Mouse (Mus musculus) heart, adult 2 months (tissue): ENCODE results near the gene Ikbke. TPM values are rescaled to one million over a fixed set of nuclear protein-coding genes. Genes with fewer than 3 reads are reported as not detected.

Source experiments
- DNase-seq, 2 experiments: peaks; one replicate each; pipeline ENCODE4 v3.0.0; 2021
- H3K27ac ChIP-seq: fragments of 200-600 bp; 2 replicates; pipeline ENCODE4 v1.8.1; 2022
- H3K27me3 ChIP-seq: fragments of 200-500 bp; 2 replicates; pipeline ENCODE4 v1.6.1; 2012; ENCODE audit warnings: mild to moderate bottlenecking, low read length, inconsistent platforms, mixed read lengths; ENCODE audit not compliant: control insufficient read depth, insufficient read depth
- H3K36me3 ChIP-seq: fragments of 200-500 bp; 2 replicates; pipeline ENCODE4 v1.6.1; 2012; ENCODE audit warnings: low read length, inconsistent platforms; ENCODE audit not compliant: control insufficient read depth, insufficient read depth
- H3K4me1 ChIP-seq: fragments of 200-500 bp; 2 replicates; pipeline ENCODE4 v1.6.1; 2011; ENCODE audit warnings: low read length; ENCODE audit not compliant: control insufficient read depth, insufficient read depth
- H3K4me3 ChIP-seq: fragments of 200-600 bp; 2 replicates; pipeline ENCODE4 v1.8.1; 2022
- H3K79me2 ChIP-seq: fragments of 200-500 bp; replicated peaks from 2 replicates; pipeline ENCODE4 v1.6.1; 2012; ENCODE audit warnings: mild to moderate bottlenecking, inconsistent platforms, low read length, moderate library complexity, mixed read lengths; ENCODE audit not compliant: control insufficient read depth, insufficient read depth
- H3K9ac ChIP-seq: fragments of 200-500 bp; 2 replicates; pipeline ENCODE4 v1.6.1; 2012; ENCODE audit warnings: low read depth, mild to moderate bottlenecking, control low read depth, inconsistent platforms, low read length, mixed read lengths
- CTCF ChIP-seq: fragments of 200-600 bp; IDR thresholded peaks from 2 replicates; pipeline ENCODE4 v1.8.1; 2022; ENCODE audit warnings: antibody characterized with exemption, mild to moderate bottlenecking, moderate library complexity
- EP300 ChIP-seq: fragments of 200-500 bp; IDR thresholded peaks from 2 replicates; pipeline ENCODE4 v1.6.1; 2011; ENCODE audit warnings: low read depth, low read length, control low read depth; ENCODE audit not compliant: insufficient read depth
- POLR2A ChIP-seq: fragments of 200-500 bp; IDR thresholded peaks from 2 replicates; pipeline ENCODE4 v1.6.1; 2011; ENCODE audit warnings: mild to moderate bottlenecking, low read depth, low read length, control low read depth; ENCODE audit not compliant: insufficient read depth
- WGBS: fragments of 180-500 bp; shearing (Covaris S2); methylation state at CpG from one replicate; pipeline ENCODE4 v1.1.7; 2018; 5-methylcytosine and 5-hydroxymethylcytosine counted together
- intact Hi-C: fragments of 180-260 bp; cut with DNase I; formaldehyde crosslinking; loops from one replicate; pipeline ENCODE4 v1.15.1; 2025
- polyA plus RNA-seq: library from polyadenylated mRNA; depleted of rRNA; stranded (reverse); fragments of >200 nt; gene quantifications from 2 replicates; pipeline ENCODE4 v1.2.3, GENCODE M21; 2012
- total RNA-seq, 2 experiments: library from RNA; stranded (reverse); gene quantifications; 2 replicates each; pipeline ENCODE4 v1.2.3; 2021

The Ikbke gene
- total and polyA plus RNA-seq, 3 experiments, result 1.5 to 3.4 (median 1.5) TPM

GRCm38 (mm10) chr1:131224848-131225471, 54.4 kb downstream of the Ikbke start:
- no peak overlapping the region for H3K4me3 ChIP-seq
- H3K27me3 ChIP-seq, result no peaks in the 10 kb centered on the region
- no peaks in the 10 kb centered on the region for H3K79me2 ChIP-seq
- H3K4me1 ChIP-seq, result no peaks in the 10 kb centered on the region
- H3K9ac ChIP-seq, result no peak overlapping the region
- H3K27ac ChIP-seq, result no peak overlapping the region
- no peak for DNase-seq
- intact Hi-C loops, result no loop called here
- no peak for TF ChIP-seq POLR2A
- no peak for TF ChIP-seq CTCF
- no peak for TF ChIP-seq EP300
- 83% methylated on average over 12 of the region's 12 CpGs for WGBS
- no peaks in the 10 kb centered on the region for H3K36me3 ChIP-seq

DNA sequence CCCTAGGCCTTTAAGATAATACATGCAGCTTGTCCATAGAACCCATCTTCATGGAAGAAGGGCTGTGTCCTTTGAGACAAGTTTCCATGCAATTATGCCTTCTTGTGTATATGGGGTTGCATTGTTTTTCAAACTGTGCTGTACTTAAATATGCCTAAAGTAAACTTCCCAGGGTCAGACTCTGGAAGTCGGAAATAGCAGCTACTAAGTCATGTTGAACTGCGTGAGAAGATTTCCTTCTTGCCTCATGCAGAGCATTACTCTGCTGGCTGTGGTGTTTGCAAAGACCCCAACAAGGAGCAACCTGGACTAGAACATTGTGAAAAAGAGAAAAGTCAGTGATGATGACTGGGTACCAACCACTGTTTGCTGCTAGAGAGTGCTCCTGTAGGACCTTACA, 56.1 kb downstream of the Ikbke start:
- no peaks in the 10 kb centered on the region for H3K4me1 ChIP-seq
- no peak overlapping the region for H3K27ac ChIP-seq
- no peaks in the 10 kb centered on the region for H3K27me3 ChIP-seq
- 93% methylated on average over 2 of the region's 2 CpGs for WGBS
- TF ChIP-seq CTCF (no peak), EP300 (no peak), POLR2A (no peak)
- no peak for DNase-seq
- H3K36me3 ChIP-seq, result no peaks in the 10 kb centered on the region
- no peak overlapping the region for H3K4me3 ChIP-seq
- intact Hi-C loops, result no loop called here
- H3K9ac ChIP-seq, result no peak overlapping the region
- H3K79me2 ChIP-seq, result no peaks in the 10 kb centered on the region

DNA sequence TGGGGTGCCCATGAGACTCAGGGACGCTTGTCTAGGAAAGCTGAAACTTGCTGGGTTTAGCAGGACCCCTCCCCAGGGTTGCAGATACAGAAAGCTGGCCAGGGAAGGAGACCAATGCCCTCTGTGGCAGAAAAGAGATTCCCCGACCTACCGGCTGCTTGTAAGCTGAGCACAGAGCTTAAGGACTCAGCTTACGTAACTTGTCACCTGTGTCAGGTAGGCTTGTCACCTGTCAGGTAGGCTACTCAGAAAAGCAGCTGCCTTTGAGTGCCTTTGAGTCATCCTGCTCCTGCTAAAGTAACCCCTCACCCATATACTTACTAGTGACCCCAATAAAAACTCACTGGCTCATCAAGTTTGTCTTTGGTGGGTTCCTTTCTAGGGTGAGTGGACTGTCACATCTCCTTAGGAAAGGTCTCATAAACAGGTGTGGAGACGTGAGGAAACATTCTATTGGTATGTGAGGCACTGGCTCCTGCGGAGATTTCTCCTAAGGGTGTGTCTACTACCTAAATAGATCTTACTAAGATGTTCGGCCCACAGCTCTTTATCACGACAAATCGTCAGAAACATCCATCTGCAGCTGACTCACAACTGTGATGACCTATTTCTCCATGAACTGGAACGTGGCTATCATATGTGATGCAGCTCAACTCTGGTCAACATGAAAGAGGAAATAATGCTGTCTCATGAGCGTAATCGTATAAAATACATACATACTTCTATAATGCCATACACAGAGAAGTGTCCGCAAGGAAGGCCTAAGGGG, 57.4 kb downstream of the Ikbke start:
- H3K9ac ChIP-seq, result no peak overlapping the region
- no peak overlapping the region for H3K27ac ChIP-seq
- H3K4me1 ChIP-seq, result no peaks in the 10 kb centered on the region
- TF ChIP-seq CTCF (no peak), POLR2A (no peak), EP300 (no peak)
- no peaks in the 10 kb centered on the region for H3K36me3 ChIP-seq
- intact Hi-C loops, result no loop called here
- no peak for DNase-seq
- H3K4me3 ChIP-seq, result no peak overlapping the region
- 82% methylated on average over 13 of the region's 13 CpGs for WGBS
- no peaks in the 10 kb centered on the region for H3K79me2 ChIP-seq
- H3K27me3 ChIP-seq, result no peaks in the 10 kb centered on the region; the same call in 1 of the 2 replicates

GRCm38 (mm10) chr1:131218933-131219332, 60.5 kb downstream of the Ikbke start:
- Histone ChIP-seq H3K79me2 (no peaks in the 10 kb centered on the region), H3K27ac (no peak overlapping the region), H3K9ac (no peak overlapping the region), H3K4me3 (no peak overlapping the region), H3K36me3 (no peaks in the 10 kb centered on the region), H3K4me1 (no peaks in the 10 kb centered on the region), H3K27me3 (no peaks in the 10 kb centered on the region; the same call in 1 of the 2 replicates)
- TF ChIP-seq CTCF, result no peak
- TF ChIP-seq POLR2A, result no peak
- TF ChIP-seq EP300, result no peak
- 87% methylated on average over 11 of the region's 11 CpGs for WGBS
- intact Hi-C loops, result no loop called here
- no peak for DNase-seq

- Histone ChIP-seq H3K4me3 (no peak overlapping the region), H3K27ac (no peak overlapping the region), H3K4me1 (no peaks in the 10 kb centered on the region), H3K27me3 (no peaks in the 10 kb centered on the region; the same call in 1 of the 2 replicates), H3K36me3 (no peaks in the 10 kb centered on the region), H3K79me2 (no peaks in the 10 kb centered on the region), H3K9ac (no peak overlapping the region)
- DNase-seq, result no peak
- intact Hi-C loops, result no loop called here
- WGBS, result 72% methylated on average over 6 of the region's 6 CpGs
- no peak for TF ChIP-seq POLR2A
- TF ChIP-seq EP300, result no peak
- no peak for TF ChIP-seq CTCF
Measured at GRCm38 (mm10) chr1:131213361-131213760, 66.0 kb downstream of the Ikbke start.

DNA sequence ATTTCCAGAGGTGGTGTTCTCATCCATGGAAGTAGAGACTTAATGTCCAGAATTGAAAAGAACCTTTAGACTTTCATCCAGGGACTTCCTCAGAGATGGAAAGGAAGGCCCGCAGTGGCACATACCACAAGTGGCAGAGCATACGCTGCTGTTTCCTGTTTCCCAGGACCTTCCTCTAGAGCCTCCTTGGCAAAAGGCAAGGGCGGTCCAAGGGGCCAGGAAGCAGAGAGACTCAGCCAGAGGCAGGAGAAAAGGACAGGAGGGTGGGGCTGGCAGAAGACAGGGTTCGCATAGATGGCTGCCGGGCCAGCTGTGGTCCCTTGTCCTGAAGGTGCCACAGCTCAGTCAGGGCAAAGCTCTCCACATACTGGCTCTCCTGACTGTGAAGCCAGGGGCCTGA, 66.5 kb downstream of the Ikbke start:
- H3K27ac ChIP-seq, result no peak overlapping the region
- no peak for DNase-seq
- 33% methylated on average over 5 of the region's 5 CpGs for WGBS
- H3K36me3 ChIP-seq, result no peaks in the 10 kb centered on the region
- no peak for TF ChIP-seq CTCF
- no peak for TF ChIP-seq POLR2A
- no peak for TF ChIP-seq EP300
- H3K9ac ChIP-seq, result no peak overlapping the region
- H3K27me3 ChIP-seq, result no peaks in the 10 kb centered on the region; the same call in 1 of the 2 replicates
- intact Hi-C loops, result no loop called here
- no peaks in the 10 kb centered on the region for H3K4me1 ChIP-seq
- H3K79me2 ChIP-seq, result no peaks in the 10 kb centered on the region
- H3K4me3 ChIP-seq, result no peak overlapping the region
